Mouse (Mus musculus): Measurements from ENCODE around the gene Fbln1. TPM values are rescaled to one million over a fixed set of nuclear protein-coding genes. Genes with fewer than 3 reads are reported as not detected.

The Fbln1 gene
- polyA plus RNA-seq, 1 experiment from 2014 or later: 60.2 TPM

Other genes starting within 250 kb of the Fbln1 start
- gene 5031439G07Rik, start 217.4 kb upstream of the Fbln1 start, polyA plus RNA-seq (2014; fragmentation: Nextera tagmentation; extraction: Ambion mirVana): 4.6 and 5.5 TPM in 2 replicates
- gene Upk3a, start 188.8 kb upstream of the Fbln1 start, polyA plus RNA-seq (2014; fragmentation: Nextera tagmentation; extraction: Ambion mirVana): not detected in 2 replicates
- 17.0 and 19.6 TPM in 2 replicates for gene Fam118a, start 177.0 kb upstream of the Fbln1 start, polyA plus RNA-seq (2014; fragmentation: Nextera tagmentation; extraction: Ambion mirVana)
- gene Smc1b, start 74.0 kb upstream of the Fbln1 start, polyA plus RNA-seq (2014; fragmentation: Nextera tagmentation; extraction: Ambion mirVana): 0.04 and 0.06 TPM in 2 replicates
- 0.15 and 0.25 TPM in 2 replicates for gene Ribc2, start 73.9 kb upstream of the Fbln1 start, polyA plus RNA-seq (2014; fragmentation: Nextera tagmentation; extraction: Ambion mirVana)
- 196 and 215 TPM in 2 replicates for gene Atxn10, start 130.3 kb downstream of the Fbln1 start, polyA plus RNA-seq (2014; fragmentation: Nextera tagmentation; extraction: Ambion mirVana)

Measured in liver, embryonic 11.5 days (tissue).